Mouse (Mus musculus): ENCODE data around the gene Neurl3. TPM values are rescaled to one million over a fixed set of nuclear protein-coding genes. Genes with fewer than 3 reads are reported as not detected.

Gene Neurl3
- polyA plus RNA-seq, 1 experiment from 2014 or later = 0.70 TPM

- no peak for DNase-seq (ENCODE audit: low spot score)
- no peaks in the 10 kb centered on the region for H3K9me3 ChIP-seq (ENCODE audit: control insufficient read depth, low read length)
- H3K36me3 ChIP-seq (ENCODE audit: control insufficient read depth, insufficient read depth, low read length) = no peaks in the 10 kb centered on the region
- H3K4me1 ChIP-seq (ENCODE audit: control insufficient read depth, insufficient read depth, low read length) = no peaks in the 10 kb centered on the region
- no peak for ATAC-seq (ENCODE audit: insufficient read depth, low FRiP score, low TSS enrichment)
- peaks cover 4% of the 10 kb centered on the region; the same call in 1 of the 2 replicates for H3K27me3 ChIP-seq (ENCODE audit: control insufficient read depth, insufficient read depth, low read length)
- no peak overlapping the region for H3K9ac ChIP-seq (ENCODE audit: low read length)
- 37% methylated on average over 54 of the region's 54 CpGs for WGBS
- H3K4me3 ChIP-seq (ENCODE audit: low read depth, low read length) = no peak overlapping the region
- no peak overlapping the region for H3K27ac ChIP-seq (ENCODE audit: low read depth, low read length)
- peak overlapping the region; percentile 21 for H3K4me2 ChIP-seq (ENCODE audit: low read depth)
These were observed 5.2 kb downstream of the Neurl3 start for GRCm38 (mm10) chr1:36269121-36269795.

GRCm38 (mm10) chr1:36267595-36267994 is 6.9 kb downstream of the Neurl3 start:
- Histone ChIP-seq H3K4me1 (ENCODE audit: control insufficient read depth, insufficient read depth, low read length) (no peaks in the 10 kb centered on the region), H3K27me3 (ENCODE audit: control insufficient read depth, insufficient read depth, low read length) (peaks cover 4% of the 10 kb centered on the region; the same call in 1 of the 2 replicates), H3K4me2 (ENCODE audit: low read depth) (no peak overlapping the region), H3K9ac (ENCODE audit: low read length) (no peak overlapping the region), H3K36me3 (ENCODE audit: control insufficient read depth, insufficient read depth, low read length) (no peaks in the 10 kb centered on the region), H3K9me3 (ENCODE audit: control insufficient read depth, low read length) (no peaks in the 10 kb centered on the region), H3K4me3 (ENCODE audit: low read depth, low read length) (no peak overlapping the region), H3K27ac (ENCODE audit: low read depth, low read length) (no peak overlapping the region)
- ATAC-seq (ENCODE audit: insufficient read depth, low FRiP score, low TSS enrichment) (no peak), DNase-seq (ENCODE audit: low spot score) (no peak)
- 94% methylated on average over 3 of the region's 3 CpGs for WGBS

DNA sequence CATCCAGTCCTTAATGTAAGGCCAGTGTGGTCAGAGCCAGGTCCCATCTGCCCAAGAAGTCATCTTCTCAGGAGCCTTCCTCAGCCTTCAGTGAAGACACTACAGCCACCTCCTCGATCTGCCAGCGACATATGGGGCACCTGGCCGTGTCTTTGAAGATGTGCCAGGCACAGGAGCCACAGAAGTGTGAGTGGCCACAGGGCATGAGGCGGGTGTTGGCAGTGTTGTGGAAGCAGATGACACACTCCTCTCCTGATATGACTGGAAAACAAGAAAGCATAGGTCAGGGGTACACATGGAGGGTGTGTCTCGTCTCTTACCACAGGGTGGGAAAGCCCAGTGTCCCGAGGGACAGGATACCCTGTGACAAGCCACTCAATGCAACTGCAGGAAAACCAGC is 8.2 kb downstream of the Neurl3 start:
- Histone ChIP-seq H3K4me3 (ENCODE audit: low read depth, low read length) (no peak overlapping the region), H3K4me1 (ENCODE audit: control insufficient read depth, insufficient read depth, low read length) (no peaks in the 10 kb centered on the region), H3K4me2 (ENCODE audit: low read depth) (no peak overlapping the region), H3K27me3 (ENCODE audit: control insufficient read depth, insufficient read depth, low read length) (peaks cover 4% of the 10 kb centered on the region; the same call in 1 of the 2 replicates), H3K9ac (ENCODE audit: low read length) (no peak overlapping the region), H3K36me3 (ENCODE audit: control insufficient read depth, insufficient read depth, low read length) (no peaks in the 10 kb centered on the region), H3K9me3 (ENCODE audit: control insufficient read depth, low read length) (no peaks in the 10 kb centered on the region), H3K27ac (ENCODE audit: low read depth, low read length) (no peak overlapping the region)
- WGBS = 83% methylated on average over 6 of the region's 6 CpGs
- no peak for DNase-seq (ENCODE audit: low spot score)
- ATAC-seq (ENCODE audit: insufficient read depth, low FRiP score, low TSS enrichment) = no peak

DNA sequence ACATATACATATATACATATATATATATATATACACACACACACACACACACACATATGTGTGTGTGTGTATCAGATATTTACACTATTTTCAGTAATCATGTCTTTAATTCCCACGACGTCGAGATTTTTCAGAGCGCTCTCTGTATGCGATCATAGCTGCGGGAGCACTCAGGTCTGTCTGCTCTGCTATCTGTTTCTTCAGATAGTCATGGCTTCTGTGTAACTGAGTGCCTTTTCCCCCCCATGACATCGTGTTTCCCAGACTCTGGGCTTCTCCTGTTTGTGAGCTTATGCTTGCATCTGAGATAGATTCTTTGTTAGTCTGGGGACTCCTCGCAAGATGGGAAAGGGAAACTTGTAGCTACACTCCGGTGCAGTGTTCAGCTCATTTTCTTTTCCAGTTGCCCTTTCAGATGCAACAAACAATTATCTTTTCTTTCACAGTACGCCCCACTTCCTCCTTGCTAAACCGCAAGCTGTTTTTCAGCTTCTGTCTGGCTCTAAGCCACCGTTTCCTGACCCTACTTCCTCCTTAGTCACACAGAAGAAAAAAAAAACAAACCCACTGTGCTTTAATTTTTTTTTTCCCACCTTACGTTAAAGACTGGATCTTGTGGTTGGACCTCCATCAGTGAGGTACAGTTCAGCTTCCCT is 10.5 kb downstream of the Neurl3 start:
- no peak overlapping the region for H3K9ac ChIP-seq (ENCODE audit: low read length)
- H3K4me1 ChIP-seq (ENCODE audit: control insufficient read depth, insufficient read depth, low read length) = no peaks in the 10 kb centered on the region
- no peaks in the 10 kb centered on the region for H3K36me3 ChIP-seq (ENCODE audit: control insufficient read depth, insufficient read depth, low read length)
- DNase-seq (ENCODE audit: low spot score) = no peak
- ATAC-seq (ENCODE audit: insufficient read depth, low FRiP score, low TSS enrichment) = no peak
- no peak overlapping the region for H3K27ac ChIP-seq (ENCODE audit: low read depth, low read length)
- H3K27me3 ChIP-seq (ENCODE audit: control insufficient read depth, insufficient read depth, low read length) = no peaks in the 10 kb centered on the region
- H3K4me2 ChIP-seq (ENCODE audit: low read depth) = no peak overlapping the region
- no peak overlapping the region for H3K4me3 ChIP-seq (ENCODE audit: low read depth, low read length)
- WGBS = 83% methylated on average over 13 of the region's 13 CpGs
- no peaks in the 10 kb centered on the region for H3K9me3 ChIP-seq (ENCODE audit: control insufficient read depth, low read length)

GRCm38 (mm10) chr1:36261708-36262504 is 12.6 kb downstream of the Neurl3 start:
- Histone ChIP-seq H3K27me3 (ENCODE audit: control insufficient read depth, insufficient read depth, low read length) (no peaks in the 10 kb centered on the region), H3K4me3 (ENCODE audit: low read depth, low read length) (no peak overlapping the region), H3K9me3 (ENCODE audit: control insufficient read depth, low read length) (no peaks in the 10 kb centered on the region), H3K4me1 (ENCODE audit: control insufficient read depth, insufficient read depth, low read length) (no peaks in the 10 kb centered on the region), H3K27ac (ENCODE audit: low read depth, low read length) (no peak overlapping the region), H3K4me2 (ENCODE audit: low read depth) (no peak overlapping the region), H3K36me3 (ENCODE audit: control insufficient read depth, insufficient read depth, low read length) (no peaks in the 10 kb centered on the region), H3K9ac (ENCODE audit: low read length) (no peak overlapping the region)
- 87% methylated on average over 19 of the region's 19 CpGs for WGBS
- DNase-seq (ENCODE audit: low spot score) = no peak
- ATAC-seq (ENCODE audit: insufficient read depth, low FRiP score, low TSS enrichment) = no peak

GRCm38 (mm10) chr1:36260418-36260817 is 14.1 kb downstream of the Neurl3 start:
- ATAC-seq (ENCODE audit: insufficient read depth, low FRiP score, low TSS enrichment) (no peak), DNase-seq (ENCODE audit: low spot score) (no peak)
- Histone ChIP-seq H3K27ac (ENCODE audit: low read depth, low read length) (no peak overlapping the region), H3K9me3 (ENCODE audit: control insufficient read depth, low read length) (no peaks in the 10 kb centered on the region), H3K4me2 (ENCODE audit: low read depth) (no peak overlapping the region), H3K4me1 (ENCODE audit: control insufficient read depth, insufficient read depth, low read length) (no peaks in the 10 kb centered on the region), H3K4me3 (ENCODE audit: low read depth, low read length) (no peak overlapping the region), H3K9ac (ENCODE audit: low read length) (no peak overlapping the region), H3K27me3 (ENCODE audit: control insufficient read depth, insufficient read depth, low read length) (no peaks in the 10 kb centered on the region), H3K36me3 (ENCODE audit: control insufficient read depth, insufficient read depth, low read length) (no peaks in the 10 kb centered on the region)
- 91% methylated on average over 1 of the region's 1 CpGs for WGBS

- DNase-seq (ENCODE audit: low spot score) (no peak), ATAC-seq (ENCODE audit: insufficient read depth, low FRiP score, low TSS enrichment) (no peak)
- Histone ChIP-seq H3K4me1 (ENCODE audit: control insufficient read depth, insufficient read depth, low read length) (no peaks in the 10 kb centered on the region; the same call in 1 of the 2 replicates), H3K4me3 (ENCODE audit: low read depth, low read length) (no peak overlapping the region), H3K36me3 (ENCODE audit: control insufficient read depth, insufficient read depth, low read length) (no peaks in the 10 kb centered on the region), H3K27me3 (ENCODE audit: control insufficient read depth, insufficient read depth, low read length) (no peaks in the 10 kb centered on the region), H3K9ac (ENCODE audit: low read length) (no peak overlapping the region), H3K27ac (ENCODE audit: low read depth, low read length) (no peak overlapping the region), H3K9me3 (ENCODE audit: control insufficient read depth, low read length) (no peaks in the 10 kb centered on the region), H3K4me2 (ENCODE audit: low read depth) (no peak overlapping the region)
- 96% methylated on average over 2 of the region's 2 CpGs for WGBS
These were observed 15.2 kb downstream of the Neurl3 start for GRCm38 (mm10) chr1:36259281-36259680.

- DNase-seq (ENCODE audit: low spot score) (no peak), ATAC-seq (ENCODE audit: insufficient read depth, low FRiP score, low TSS enrichment) (no peak)
- WGBS = 62% methylated on average over 2 of the region's 2 CpGs
- Histone ChIP-seq H3K9me3 (ENCODE audit: control insufficient read depth, low read length) (no peaks in the 10 kb centered on the region), H3K36me3 (ENCODE audit: control insufficient read depth, insufficient read depth, low read length) (no peaks in the 10 kb centered on the region), H3K4me2 (ENCODE audit: low read depth) (no peak overlapping the region), H3K4me3 (ENCODE audit: low read depth, low read length) (no peak overlapping the region), H3K27ac (ENCODE audit: low read depth, low read length) (no peak overlapping the region), H3K27me3 (ENCODE audit: control insufficient read depth, insufficient read depth, low read length) (no peaks in the 10 kb centered on the region), H3K4me1 (ENCODE audit: control insufficient read depth, insufficient read depth, low read length) (no peaks in the 10 kb centered on the region; the same call in 1 of the 2 replicates), H3K9ac (ENCODE audit: low read length) (no peak overlapping the region)
These were observed 15.8 kb downstream of the Neurl3 start for GRCm38 (mm10) chr1:36258631-36259030.

All from neural tube, embryonic 11.5 days (tissue).